10 mouse cellular contexts compared by ENCODE assay signal in the genomic region with DNA sequence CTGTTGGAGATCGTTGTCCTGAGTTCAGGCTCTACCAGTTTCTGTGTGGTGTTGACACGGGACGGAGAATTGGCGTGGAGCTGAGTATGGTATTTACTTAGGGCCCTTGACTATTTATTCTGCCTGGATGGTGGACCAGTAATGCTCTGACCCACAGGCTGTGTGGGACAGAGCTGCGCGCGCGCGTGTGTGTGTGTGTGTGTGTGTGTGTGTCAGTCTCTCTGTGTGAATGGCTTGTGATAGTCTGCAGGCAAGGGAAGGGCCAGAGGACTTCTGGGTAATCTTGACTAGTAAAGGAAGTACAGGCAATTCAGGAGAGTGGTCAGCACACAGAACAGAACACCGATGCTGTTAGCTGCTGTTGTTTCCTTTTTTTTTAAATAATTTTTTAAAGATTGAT. TPM values are rescaled to one million over a fixed set of nuclear protein-coding genes. Genes with fewer than 3 reads are reported as not detected.
DNase-seq lines count a peak whose midpoint lies in the region; ATAC-seq lines count a peak whose summit lies in the region.
"Had no signal": no experiment of that assay in that cellular context is flagged by ENCODE, and none has a peak within 500 bp of the region (broad histone marks: within the 10 kb centered on the region; RNA-seq: fewer than 3 reads in every experiment).

No protein-coding gene starts in this region.

- peaks cover 74% of the 10 kb centered on the region for H3K4me1 ChIP-seq in forebrain, embryonic 10.5 days
- peaks cover 17% of the 10 kb centered on the region for H3K4me1 ChIP-seq in forebrain, embryonic 11.5 days (replicated peaks; ENCODE audit: control insufficient read depth, insufficient read depth, low read length)
- peaks cover 50% of the 10 kb centered on the region for H3K4me1 ChIP-seq in kidney, embryonic 15.5 days
- peaks cover 81% of the 10 kb centered on the region for H3K4me1 ChIP-seq in liver, embryonic 12.5 days

- H3K4me3 ChIP-seq in forebrain, embryonic 10.5 days: no peak overlapping the region
- no peak overlapping the region for H3K4me3 ChIP-seq in forebrain, embryonic 11.5 days (ENCODE audit: low read depth, low read length)
- H3K4me3 ChIP-seq in kidney, embryonic 15.5 days (replicated peaks): no peak overlapping the region
- H3K4me3 ChIP-seq in liver, embryonic 12.5 days: no peak overlapping the region

- peak overlapping the region; percentile 74 for H3K27ac ChIP-seq in forebrain, embryonic 10.5 days
- H3K27ac ChIP-seq in forebrain, embryonic 11.5 days (ENCODE audit: low read depth, low read length): no peak overlapping the region
- H3K27ac ChIP-seq in kidney, embryonic 15.5 days: peak overlapping the region; percentile 67; the same call in 1 of the 2 replicates
- peak overlapping the region; percentile 39 for H3K27ac ChIP-seq in liver, embryonic 12.5 days

- DNase-seq in forebrain, embryonic 10.5 days (ENCODE audit: extremely low spot score, low spot score): no peak
- DNase-seq in forebrain, embryonic 11.5 days (ENCODE audit: low spot score): no peak
- no peak for DNase-seq in kidney, adult 18-20 months
- peak; percentile 71 for DNase-seq in 416B (ENCODE audit: low read depth)
- DNase-seq in layer of hippocampus, postnatal 25 days (ENCODE audit: extremely low spot score in 1 of 2, low spot score in 1 of 2): no peak
- no peak for DNase-seq in adipocyte (ENCODE audit: low spot score)
- DNase-seq: cerebellum, postnatal 10 days; thymus, postnatal 4 days had no signal

- peaks cover 29% of the 10 kb centered on the region for H3K36me3 ChIP-seq in forebrain, embryonic 10.5 days (replicated peaks)
- peaks cover 2% of the 10 kb centered on the region; the same call in 1 of the 2 replicates for H3K36me3 ChIP-seq in forebrain, embryonic 11.5 days (ENCODE audit: control insufficient read depth, insufficient read depth, low read length)
- H3K36me3 ChIP-seq in kidney, embryonic 15.5 days: peaks cover 14% of the 10 kb centered on the region
- peaks cover 23% of the 10 kb centered on the region for H3K36me3 ChIP-seq in liver, embryonic 12.5 days

- no peak overlapping the region for H3K4me2 ChIP-seq in forebrain, embryonic 11.5 days (ENCODE audit: low read depth, low read length, severe bottlenecking)
- 0 out of 2 replicates have a peak overlapping the region, but pooled peaks have one; percentile 29 for H3K4me2 ChIP-seq in kidney, embryonic 15.5 days
- H3K4me2 ChIP-seq in liver, embryonic 12.5 days: peak overlapping the region; percentile 33

- no peak for ATAC-seq in forebrain, embryonic 11.5 days (replicated peaks; ENCODE audit: low FRiP score)
- no peak for ATAC-seq in kidney, embryonic 15.5 days (replicated peaks; ENCODE audit: low FRiP score)
- no peak for ATAC-seq in liver, embryonic 12.5 days

- no peaks in the 10 kb centered on the region for H3K27me3 ChIP-seq in forebrain, embryonic 10.5 days (ENCODE audit: poor library complexity, severe bottlenecking)
- H3K27me3 ChIP-seq in forebrain, embryonic 11.5 days (ENCODE audit: control insufficient read depth, insufficient read depth, low read length): no peaks in the 10 kb centered on the region
- H3K27me3 ChIP-seq in kidney, embryonic 15.5 days: no peaks in the 10 kb centered on the region
- no peaks in the 10 kb centered on the region for H3K27me3 ChIP-seq in liver, embryonic 12.5 days (replicated peaks)

- H3K9ac ChIP-seq in forebrain, embryonic 11.5 days (ENCODE audit: low read length): no peak overlapping the region
- no peak overlapping the region for H3K9ac ChIP-seq in kidney, embryonic 15.5 days
- no peak overlapping the region for H3K9ac ChIP-seq in liver, embryonic 12.5 days

- H3K9me3 ChIP-seq in forebrain, embryonic 10.5 days: peaks cover 9% of the 10 kb centered on the region; the same call in 1 of the 2 replicates
- H3K9me3 ChIP-seq in forebrain, embryonic 11.5 days (ENCODE audit: control insufficient read depth, low read length): no peaks in the 10 kb centered on the region
- H3K9me3 ChIP-seq in kidney, embryonic 15.5 days (replicated peaks): no peaks in the 10 kb centered on the region
- no peaks in the 10 kb centered on the region for H3K9me3 ChIP-seq in liver, embryonic 12.5 days (replicated peaks)

- 94% methylated on average over 10 of the region's 10 CpGs for WGBS in forebrain, embryonic 10.5 days
- WGBS in forebrain, embryonic 11.5 days: 93% methylated on average over 10 of the region's 10 CpGs
- 83% methylated on average over 10 of the region's 10 CpGs for WGBS in kidney, embryonic 15.5 days
- whole genome bisulfite sequencing in liver, embryonic 12.5 days (ENCODE audit: insufficient replicate concordance): 67% methylated on average over 10 of the region's 10 CpGs

RNA-seq across cellular contexts. Expression of a gene that starts 24.8 kb away (rescaled TPM):
- 8.0 and 9.8 TPM in 2 replicates for polyA plus RNA-seq in forebrain, embryonic 10.5 days (2016; fragmentation: Nextera tagmentation; extraction: Ambion mirVana)
- polyA plus RNA-seq in forebrain, embryonic 11.5 days (2014; fragmentation: Nextera tagmentation; extraction: Ambion mirVana): 30.5 and 32.1 TPM in 2 replicates
- polyA plus RNA-seq in kidney, embryonic 15.5 days (2015; fragmentation: Nextera tagmentation; extraction: Ambion mirVana): 20.5 and 21.8 TPM in 2 replicates
- 18.7 and 21.6 TPM in 2 replicates for polyA plus RNA-seq in liver, embryonic 12.5 days (2016; fragmentation: Nextera tagmentation; extraction: Ambion mirVana)
- 100 to 1,000 TPM; 288 to 289 TPM for total RNA-seq in layer of hippocampus, postnatal 25 days (2021)
